Mouse (Mus musculus) gastrocnemius, postnatal 25 days (tissue): ENCODE measurements around the gene Kif22. TPM values are rescaled to one million over a fixed set of nuclear protein-coding genes. Genes with fewer than 3 reads are reported as not detected.
"Not testable (repeated sequence)": the region's sequence is repeated elsewhere in the genome, so short reads cannot be mapped to it uniquely, and the experiment has no call there.

Experiments
- DNase-seq: peaks from one replicate; pipeline ENCODE4 v3.0.0; 2022
- long read RNA-seq, 2 experiments: library from polyadenylated mRNA; stranded (forward); transcript quantifications; one replicate each; pipeline ENCODE4 v2.0.0; 2021
- total RNA-seq, 2 experiments: library from RNA; stranded (reverse); gene quantifications; 1 replicate in 1 of 2; 2 replicates in 1 of 2; pipeline ENCODE4 v1.2.3; 2021

Kif22 gene
- total RNA-seq = 1 to 10 TPM; 1.8 to 2.3 TPM
- long read RNA-seq, experiment 1, partial matches to known transcripts = 1 of 4 reads
- long read RNA-seq, experiment 1, other reads (novel, unspliced or antisense) = 1 of 4 reads
- long read RNA-seq, experiment 2, partial matches to known transcripts = 2 of 5 reads
- long read RNA-seq, experiment 2, other reads (novel, unspliced or antisense) = 1 of 5 reads

DNA sequence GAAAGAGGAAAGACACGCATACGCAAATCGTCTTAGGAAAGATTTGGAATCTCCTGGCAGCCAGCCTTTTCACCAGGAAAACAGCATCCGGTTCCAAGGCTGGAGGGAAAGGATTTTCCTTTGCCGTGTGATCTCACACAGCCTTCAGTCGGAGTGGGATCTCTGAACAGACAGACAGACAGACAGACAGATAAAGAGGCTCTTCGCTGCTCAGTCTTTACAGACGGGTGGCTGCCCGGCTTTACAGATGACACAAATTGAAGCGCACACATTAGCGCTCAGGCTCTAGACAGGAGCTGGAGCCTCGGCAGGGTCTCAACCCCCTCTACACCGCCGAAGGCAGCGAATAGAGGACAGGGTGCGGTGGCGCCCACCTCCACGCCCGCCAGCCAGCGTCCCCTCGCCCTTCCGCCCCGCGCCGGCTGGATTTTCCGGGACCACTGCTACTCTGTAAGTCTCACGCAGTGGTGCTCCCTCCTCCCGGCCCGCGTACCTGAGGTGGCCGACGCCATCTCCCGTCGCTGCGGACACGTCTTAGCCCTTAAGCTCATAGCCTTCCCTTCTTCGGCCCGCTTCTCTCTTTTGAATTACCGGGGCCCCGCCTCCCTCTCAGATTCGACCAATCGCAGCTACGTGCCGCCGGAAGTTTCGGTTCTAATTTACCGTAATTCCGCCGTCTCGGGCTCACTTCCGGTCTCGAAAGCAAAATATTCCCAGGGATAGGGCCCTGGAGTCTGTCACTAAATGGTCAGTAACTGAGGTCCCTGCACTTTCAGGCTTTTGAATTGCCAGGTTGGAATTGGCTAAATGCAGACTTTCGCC lies at the start of gene Kif22:
Kif22 (minus strand) TSS at position 621 of the 822 bp plus-strand sequence.
- DNase-seq = peak; percentile 84

DNA sequence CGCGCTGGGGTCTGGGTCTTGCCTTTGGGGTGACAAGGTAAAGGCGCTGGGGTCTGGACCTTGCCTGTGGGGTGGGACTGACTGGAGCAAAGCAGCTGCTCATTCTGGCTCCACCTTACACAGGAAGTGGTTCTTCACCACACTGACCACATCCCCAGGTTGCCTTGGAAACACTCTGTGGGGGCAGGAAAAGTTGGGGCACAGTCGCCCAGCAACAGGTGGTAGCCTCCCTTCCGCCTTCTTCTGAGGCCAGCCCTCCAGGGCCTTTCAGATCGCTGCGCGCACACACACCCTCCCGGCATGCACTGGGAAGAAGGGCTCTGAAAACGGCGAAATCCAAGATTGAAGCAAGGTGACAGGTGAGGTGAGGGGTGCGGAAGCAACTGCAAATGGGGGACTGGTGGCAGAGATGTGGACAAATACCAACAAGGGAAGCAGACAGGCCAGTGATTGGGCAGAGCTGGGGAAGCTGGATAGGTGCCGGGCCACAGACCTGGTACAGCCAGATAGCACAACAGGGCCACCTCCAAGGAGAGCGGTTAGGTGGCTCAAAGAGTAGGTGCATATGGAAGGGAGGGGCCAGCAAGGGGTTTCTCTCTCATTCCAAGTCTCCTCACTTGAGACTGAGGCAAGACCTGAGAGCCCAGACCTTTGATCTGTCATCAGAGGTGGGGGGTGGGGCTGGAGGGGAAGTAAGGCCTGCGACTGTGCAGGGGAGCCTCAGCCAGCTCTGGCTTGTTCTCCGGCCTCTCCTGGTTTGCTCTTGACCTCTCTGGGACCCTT lies 49.0 kb upstream of the Kif22 start, which contains the start of gene AI467606:
AI467606 (plus strand) TSS at position 246 of the 783 bp plus-strand sequence.
- peak; percentile 75 for DNase-seq

DNA sequence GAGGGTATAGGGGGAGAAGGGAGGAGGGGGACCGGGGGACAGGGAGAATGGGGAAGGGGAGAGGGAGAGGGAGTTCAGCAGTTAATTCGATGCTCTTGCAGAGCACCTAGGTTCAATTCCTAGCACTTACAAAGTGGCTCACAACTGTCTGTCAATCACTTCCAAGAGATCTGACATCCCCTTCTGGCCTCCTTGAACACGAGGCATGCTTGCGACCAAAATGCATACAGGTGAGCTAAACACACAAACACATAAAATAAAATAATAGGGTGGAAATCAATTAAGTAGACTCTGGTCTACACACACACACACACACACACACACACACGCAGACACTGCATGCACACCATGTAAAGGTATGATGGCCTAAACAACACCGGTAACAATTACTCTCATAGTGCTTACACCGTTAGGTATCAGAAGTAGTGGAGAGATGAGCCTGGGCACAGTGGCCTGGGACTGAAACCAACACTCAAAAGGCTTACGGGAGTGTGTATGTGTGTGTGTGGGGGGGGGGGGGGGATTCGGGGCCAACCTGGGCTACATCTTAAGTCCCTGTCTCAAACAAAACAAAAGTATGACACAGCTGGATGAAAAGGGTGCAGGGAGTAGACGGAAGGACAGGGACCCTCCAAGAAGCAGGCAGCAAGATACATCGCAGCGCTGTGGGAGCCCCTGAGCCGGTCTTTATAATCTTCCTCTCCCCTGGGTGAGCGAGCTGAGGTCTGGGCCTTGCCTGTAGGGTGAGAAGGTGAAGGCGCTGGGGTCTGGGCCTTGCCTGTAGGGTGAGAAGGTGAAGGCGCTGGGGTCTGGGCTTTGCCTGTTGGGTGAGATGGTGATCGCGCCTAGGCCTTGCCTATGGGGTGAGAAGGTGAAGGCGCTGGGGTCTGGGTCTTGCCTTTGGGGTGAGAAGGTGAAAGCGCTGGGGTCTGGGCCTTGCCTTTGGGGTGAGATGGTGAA lies 48.2 kb upstream of the Kif22 start:
- DNase-seq = no peak

DNA sequence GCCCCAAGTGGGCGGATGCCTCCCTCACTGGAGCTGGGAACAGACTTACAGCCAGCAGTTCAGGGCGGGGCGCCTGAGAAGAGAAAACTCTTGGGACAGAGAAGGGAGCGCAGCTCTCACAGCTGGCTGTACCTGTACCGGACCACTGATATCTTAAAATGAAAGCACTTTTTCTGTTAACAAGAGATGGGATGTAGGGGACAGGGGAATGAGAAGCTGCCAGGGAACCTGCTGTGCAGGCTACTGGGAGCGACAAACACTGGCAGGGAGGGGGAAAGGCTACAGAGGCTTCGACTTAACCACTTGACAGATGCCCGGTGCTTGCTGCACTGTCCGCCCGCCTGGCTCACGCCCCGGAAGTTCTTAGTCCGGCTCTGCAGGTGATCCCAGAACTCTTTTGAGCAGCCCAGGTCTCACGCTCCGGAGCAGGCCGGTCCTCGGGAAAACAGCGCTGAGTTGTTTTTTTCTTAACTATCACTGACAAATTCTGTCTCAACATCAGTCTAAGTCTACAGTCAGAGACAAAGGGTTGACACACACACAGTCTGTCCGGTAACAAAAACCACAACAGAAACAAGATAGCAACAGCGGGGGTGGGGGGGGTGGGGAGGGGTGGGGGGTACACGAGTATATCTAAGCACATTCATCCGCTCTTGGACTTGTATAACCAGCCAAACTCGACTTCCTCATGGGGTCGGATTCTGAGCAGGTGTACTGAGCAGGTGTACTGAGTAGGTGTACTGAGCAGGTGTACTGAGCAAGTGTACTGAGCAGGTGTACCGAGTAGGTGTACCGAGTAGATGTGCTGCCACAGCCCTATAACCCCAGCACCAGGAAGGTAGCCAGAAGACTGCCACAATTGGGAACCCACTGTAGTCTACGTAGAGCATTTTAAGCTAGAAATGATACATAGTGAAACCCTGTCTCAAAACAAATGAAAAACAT lies 46.9 kb upstream of the Kif22 start:
- DNase-seq = no peak

DNA sequence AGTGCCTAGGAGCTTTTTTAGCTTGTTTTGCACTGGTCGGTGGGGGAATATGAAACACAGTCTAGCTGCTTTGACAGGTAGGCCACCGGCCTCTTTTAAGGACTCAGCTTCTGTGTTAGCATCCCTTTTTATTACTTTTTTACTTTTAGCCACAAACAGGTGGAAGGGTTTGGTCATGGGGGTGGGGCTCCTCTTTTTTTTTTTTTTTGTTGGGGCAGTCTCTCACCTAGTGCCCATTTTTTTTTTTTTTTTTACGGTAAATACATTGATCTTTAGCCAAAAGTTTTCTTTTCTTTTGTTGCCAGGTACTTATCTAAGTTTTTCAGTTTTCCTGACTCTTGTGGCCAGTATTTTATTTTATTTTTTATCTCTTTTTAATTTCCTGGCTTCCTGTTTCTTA lies 45.8 kb upstream of the Kif22 start:
- no peak for DNase-seq

DNA sequence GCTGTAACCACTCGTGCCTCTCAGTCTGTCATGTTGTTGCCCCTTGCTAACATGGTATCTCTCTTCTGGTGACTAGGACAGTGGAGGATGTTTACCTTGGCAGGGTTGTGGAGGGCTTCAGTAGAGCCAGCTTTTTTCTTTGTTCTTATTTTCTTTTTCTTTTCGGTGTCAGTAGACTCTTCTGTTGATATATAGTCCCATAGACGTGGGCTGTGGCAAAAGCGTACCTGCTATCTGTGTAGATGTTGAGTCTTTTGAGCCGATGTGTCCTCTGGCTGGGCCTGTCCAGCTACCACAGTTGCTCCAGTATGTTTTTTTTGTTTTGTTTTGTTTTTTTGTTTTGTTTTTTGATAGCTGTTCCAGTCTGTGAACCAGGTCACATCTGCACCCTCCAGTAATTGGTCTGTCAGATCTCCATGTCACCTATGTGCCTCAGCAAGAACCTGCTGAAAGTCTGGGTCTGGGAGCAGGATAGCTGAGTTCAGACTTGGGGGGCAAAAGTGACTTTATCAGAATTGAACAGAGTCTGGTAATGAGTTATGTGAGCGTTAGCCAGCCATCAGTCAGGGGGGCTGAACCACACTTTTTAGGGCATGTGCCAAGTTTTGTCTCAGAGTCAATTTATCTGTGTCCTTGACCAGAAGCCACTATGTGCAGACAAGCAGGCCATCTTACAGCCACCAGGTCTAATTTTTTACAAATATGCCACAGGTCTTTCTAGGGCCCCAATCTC lies 45.2 kb upstream of the Kif22 start, which contains the start of gene Zg16:
Zg16 (minus strand) TSS at position 51 of the 733 bp plus-strand sequence.
- not testable (repeated sequence) for DNase-seq

DNA sequence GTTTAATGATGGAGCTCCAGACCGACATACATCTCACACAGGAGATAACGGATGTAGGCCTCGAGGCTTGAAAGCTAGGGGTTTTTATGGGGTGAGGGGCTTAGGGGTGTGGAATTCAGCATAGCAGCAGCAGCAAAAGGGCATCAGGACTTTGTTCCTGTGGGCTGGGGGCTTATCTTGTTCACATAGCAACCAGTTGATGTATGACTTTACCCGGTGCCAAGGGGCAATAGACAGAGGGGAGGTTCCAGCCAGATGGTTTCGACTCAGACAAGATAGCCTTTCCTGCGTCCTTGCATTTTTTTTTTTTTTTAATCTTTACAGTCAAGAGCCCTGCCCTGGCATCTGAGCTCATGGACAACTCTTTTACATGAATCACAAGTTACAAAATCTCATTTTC lies 43.5 kb upstream of the Kif22 start:
- DNase-seq = not testable (repeated sequence)

DNA sequence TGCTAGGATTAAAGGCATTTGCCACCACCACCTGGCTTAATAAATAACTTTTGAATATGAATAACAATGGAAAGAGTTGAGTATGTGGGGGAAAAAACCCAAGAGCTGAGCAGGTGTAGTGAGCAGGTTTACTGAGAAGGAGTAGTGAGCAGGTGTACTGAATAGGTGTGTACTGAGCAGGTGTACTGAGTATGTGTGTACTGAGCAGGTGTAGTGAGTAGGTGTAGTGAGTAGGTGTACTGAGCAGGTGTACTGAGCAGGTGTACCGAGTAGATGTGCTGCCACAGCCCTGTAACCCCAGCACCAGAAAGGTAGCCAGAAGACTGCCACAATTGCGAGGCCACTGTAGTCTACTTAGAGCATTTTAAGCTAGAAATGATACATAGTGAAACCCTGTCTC lies 42.5 kb upstream of the Kif22 start:
- no peak for DNase-seq

DNA sequence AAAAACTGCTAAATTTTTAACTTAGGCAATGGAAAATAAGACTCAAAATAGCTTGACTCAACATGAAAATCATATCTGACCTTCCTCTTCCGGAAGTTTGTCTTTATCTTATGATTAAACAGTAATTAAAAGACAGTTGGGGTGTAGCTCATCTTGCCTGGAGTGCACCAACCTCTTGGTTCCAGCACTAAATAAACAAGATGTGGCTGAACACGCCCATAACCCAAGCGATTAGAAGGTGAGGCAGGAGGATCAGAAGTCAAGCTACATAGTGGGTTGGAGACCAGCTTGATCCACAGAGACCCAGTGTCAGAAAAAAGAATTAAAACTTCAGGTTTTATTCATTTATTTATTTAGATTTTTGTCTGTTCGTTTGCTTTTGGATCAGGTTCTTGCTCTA lies 41.4 kb upstream of the Kif22 start:
- no peak for DNase-seq

DNA sequence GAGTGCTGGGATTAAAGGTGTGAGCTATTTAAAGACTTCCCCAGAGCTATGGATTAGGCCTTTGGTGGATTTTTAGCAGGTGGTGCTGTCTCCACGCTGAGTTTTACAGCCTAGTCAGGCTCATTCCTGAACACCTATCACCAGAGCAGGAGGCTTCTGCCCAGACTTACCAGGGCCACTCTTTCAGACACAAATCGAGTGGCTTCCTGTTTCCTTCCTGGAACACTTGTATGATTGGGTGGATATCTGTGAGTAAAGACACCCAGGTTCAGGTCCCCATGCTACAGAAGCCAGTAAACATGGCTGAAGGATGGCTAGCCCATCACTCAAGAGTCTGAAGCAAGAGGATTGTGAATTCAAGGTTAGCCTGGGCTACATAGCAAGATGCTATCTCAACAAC lies 40.7 kb upstream of the Kif22 start:
- no peak for DNase-seq

DNA sequence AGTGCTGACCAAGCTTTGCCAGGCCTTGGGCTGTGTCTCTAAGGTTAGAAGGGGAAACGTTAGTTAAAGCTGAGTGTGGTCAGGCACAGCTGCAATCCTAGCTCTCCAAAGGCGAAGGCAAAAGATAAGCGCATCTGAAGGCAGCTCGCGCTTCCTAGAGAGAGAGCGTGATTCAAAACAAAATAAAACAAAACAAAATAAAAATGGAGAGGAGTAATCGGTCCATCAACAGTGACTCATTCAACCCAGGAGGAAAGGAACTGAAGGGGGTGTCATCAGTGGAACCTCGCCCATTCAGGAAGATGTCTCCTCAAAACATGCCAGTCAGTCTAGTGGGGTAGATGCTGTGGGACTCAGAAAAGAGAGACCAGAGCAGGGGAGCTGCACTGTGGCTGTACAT lies 40.0 kb upstream of the Kif22 start:
- no peak for DNase-seq

DNA sequence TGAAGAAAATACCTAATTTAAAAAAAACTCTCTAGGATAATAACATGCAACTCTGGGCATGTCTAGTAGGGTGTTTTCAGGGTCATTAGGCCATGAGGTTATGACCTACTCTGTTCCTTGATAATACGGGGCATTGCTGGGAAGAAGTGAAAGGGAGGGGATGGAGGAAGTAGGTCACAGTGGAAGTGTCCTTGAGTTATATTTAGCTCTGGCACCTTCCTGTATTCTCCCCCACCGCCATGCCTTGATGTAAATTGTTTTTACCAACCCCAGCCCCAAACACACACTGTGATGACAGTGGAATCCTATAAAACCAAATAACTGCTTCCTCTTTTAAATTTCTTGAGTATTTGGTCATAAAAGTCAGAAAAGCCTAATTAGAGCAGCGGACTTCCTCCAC lies 37.8 kb upstream of the Kif22 start:
- DNase-seq = no peak

DNA sequence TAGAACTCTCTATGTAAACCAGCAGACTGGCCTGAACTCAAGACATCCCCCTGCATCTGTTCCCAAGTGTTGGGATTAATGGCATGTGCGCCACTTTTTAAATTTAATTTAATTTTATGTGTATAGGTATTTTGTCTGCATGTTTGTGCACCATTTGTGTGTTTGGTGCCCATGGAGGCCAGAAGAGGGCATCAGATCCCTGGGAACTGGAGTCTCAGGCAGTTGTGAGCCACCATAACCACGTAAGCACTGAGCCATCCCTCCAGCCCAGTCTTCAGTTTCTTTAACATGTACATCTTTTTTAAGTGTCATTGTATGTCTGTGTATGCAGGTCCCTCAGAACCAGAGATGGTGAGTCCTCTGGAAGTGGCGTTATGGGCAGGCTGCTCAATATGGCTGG lies 35.4 kb upstream of the Kif22 start:
- no peak for DNase-seq

DNA sequence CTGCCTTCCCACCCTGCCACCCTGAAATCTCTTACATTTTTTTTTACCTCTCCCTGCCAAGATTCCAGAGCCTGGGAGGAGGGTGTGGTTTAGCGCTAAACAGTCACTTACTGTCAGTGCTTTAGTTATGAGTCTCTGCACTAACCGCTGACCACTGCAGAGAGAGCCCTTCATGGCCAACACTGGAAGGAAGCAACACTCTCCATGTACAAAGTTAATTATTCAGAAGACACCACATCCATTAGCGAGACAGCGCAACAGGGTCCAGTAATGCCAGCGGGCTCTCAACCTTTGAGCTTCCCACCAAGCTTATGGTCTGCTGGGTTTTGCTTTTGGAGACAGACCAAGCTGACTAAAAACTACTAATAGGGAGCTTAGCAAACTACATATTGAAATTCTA lies 33.9 kb upstream of the Kif22 start:
- no peak for DNase-seq

DNA sequence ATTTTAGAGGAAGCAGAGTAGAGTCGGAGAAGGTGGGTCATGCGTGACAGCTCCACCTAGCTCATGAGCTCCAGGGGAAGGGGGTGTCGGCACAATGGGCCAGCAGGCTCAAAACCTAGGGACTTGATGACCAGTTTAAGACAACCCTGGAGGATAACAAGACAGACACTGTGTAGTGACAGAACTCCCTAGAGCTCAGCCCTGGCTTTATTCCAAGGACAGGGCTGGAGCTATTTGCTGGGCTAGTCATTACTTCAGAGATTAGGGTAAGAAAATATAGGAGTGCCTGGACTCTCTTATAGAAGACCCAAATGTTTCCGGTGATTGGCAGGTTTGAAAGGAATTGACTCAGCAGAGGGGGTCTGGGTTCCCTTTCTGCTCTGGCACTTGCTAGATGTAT lies 30.9 kb upstream of the Kif22 start:
- DNase-seq = no peak

DNA sequence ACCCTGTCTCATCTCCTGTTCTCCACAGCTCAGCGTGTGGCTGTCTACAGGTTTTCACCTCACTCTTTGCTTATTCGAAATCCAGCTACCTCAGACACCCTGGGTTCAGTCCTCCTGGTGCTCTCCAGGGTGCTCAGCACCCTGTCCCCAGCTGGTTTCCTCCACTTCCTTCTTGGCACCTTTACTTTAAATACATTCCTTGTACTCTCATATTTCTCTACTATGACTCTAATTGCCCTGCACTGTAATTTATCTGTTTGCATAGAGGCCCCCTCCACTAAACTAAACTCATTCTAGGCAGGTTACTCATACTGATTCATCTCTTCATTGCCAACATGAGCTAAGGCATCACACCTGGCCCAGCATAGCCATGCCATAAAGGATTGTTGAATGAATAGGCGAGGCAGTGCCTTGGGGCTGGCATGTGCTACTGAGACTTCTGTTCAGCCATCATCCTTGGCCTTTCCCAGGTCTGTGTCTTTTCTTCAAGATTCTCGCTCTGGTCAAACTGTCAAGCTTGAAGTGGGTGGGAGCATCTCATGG lies 28.7 kb upstream of the Kif22 start:
- DNase-seq = no peak

DNA sequence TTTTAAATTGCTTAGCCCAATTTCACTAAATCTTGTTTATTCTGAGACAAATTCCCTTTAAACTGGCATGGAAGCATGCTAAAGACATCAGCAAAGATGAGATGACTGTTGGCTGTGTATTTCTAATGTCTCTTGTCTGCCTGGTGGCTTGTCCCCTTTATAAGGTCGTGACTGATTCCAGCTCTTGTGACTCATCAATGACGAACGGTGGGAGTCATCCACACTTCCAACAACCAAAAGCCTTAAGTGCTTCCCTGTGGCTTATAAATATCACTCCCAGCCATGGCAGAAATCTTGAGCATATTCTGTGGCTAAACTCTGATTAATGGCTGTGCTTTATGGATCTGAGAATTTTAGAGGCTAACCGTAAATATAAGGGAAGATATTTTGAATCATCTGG lies 24.0 kb upstream of the Kif22 start:
- DNase-seq = no peak

DNA sequence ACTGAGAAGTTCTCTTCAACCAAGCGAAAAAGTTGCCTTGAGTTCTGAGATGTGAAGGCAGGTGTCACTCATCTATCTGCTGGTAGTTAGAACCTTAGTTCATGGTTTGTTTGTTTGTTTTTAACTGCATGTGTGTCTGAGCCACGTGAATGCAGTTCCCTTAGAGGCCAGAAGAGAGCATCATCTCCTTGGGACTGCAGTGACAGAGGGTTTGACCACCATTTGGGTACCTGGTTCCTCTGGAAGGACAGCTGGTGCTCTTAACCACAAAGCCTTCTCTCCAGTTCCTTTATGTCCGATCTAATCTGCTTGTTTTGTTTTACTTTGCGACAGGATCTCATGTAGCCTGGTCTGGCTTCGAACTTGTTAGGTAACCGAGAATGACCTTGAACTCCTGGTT lies 23.3 kb upstream of the Kif22 start:
- DNase-seq = no peak

DNA sequence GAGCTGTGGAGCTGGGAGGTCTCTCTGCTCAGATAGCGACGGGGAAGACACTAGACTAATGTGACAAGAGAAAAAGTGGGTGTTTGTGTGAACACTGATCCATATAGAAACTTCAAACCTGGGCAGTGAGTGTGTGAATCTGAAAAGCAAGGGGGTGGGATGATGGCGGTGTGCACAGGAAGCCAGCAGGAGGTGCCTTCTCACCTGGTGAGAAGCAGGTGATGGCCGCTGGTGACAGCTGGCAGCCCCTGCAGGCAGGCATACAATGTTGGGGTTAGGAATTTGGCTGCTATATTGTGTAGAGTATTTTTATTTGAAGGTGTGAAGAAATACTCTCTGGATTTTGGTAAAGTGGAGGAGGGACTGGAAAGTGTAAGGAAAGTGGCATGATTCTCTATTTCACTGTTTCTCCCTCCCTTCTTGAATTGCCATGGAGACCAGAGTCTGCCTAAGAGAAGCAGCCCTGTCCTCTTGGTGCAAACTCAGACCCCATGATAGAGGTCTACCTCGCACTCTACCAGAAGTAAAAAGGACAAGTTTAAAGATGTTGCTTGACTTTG lies 12.8 kb upstream of the Kif22 start:
- no peak for DNase-seq
